Mouse (Mus musculus): ENCODE measurements around the gene Eps15. TPM values are rescaled to one million over a fixed set of nuclear protein-coding genes. Genes with fewer than 3 reads are reported as not detected.

The Eps15 gene
- 50.3 and 50.7 TPM in 2 replicates for polyA plus RNA-seq (2014; fragmentation: Nextera tagmentation; extraction: Ambion mirVana)

- DNase-seq (ENCODE audit: low spot score) (peak; percentile 95), ATAC-seq (replicated peaks; ENCODE audit: insufficient number of reproducible peaks, low FRiP score, low TSS enrichment, low read depth) (peak; percentile 91)
- Histone ChIP-seq H3K4me2 (ENCODE audit: low read depth, low read length) (peak within 1 kb of the TSS; percentile 84), H3K9me3 (replicated peaks; ENCODE audit: control insufficient read depth, low read length) (no peaks in the 10 kb centered on the region), H3K4me3 (ENCODE audit: low read depth, low read length) (peak within 1 kb of the TSS; percentile 89), H3K4me1 (ENCODE audit: control insufficient read depth, insufficient read depth, low read length) (no peaks in the 10 kb centered on the region), H3K36me3 (replicated peaks; ENCODE audit: control insufficient read depth, insufficient read depth, low read depth, low read length) (no peaks in the 10 kb centered on the region), H3K27me3 (ENCODE audit: control insufficient read depth, insufficient read depth, low read length) (no peaks in the 10 kb centered on the region), H3K9ac (replicated peaks; ENCODE audit: low read length) (peak within 1 kb of the TSS; percentile 81), H3K27ac (replicated peaks; ENCODE audit: low read depth, low read length) (peak within 1 kb of the TSS; percentile 63)
- 5% methylated on average over 31 of the region's 44 CpGs for WGBS
These were observed at the start of gene Eps15 for GRCm38 (mm10) chr4:109279689-109280458. Gene Eps15 (plus strand): TSS chr4:109280268.

- DNase-seq (ENCODE audit: low spot score) (no peak), ATAC-seq (replicated peaks; ENCODE audit: insufficient number of reproducible peaks, low FRiP score, low TSS enrichment, low read depth) (no peak)
- Histone ChIP-seq H3K9me3 (replicated peaks; ENCODE audit: control insufficient read depth, low read length) (no peaks in the 10 kb centered on the region), H3K9ac (replicated peaks; ENCODE audit: low read length) (no peak within 1 kb of the TSS), H3K36me3 (replicated peaks; ENCODE audit: control insufficient read depth, insufficient read depth, low read depth, low read length) (no peaks in the 10 kb centered on the region), H3K4me2 (ENCODE audit: low read depth, low read length) (no peak within 1 kb of the TSS), H3K4me1 (ENCODE audit: control insufficient read depth, insufficient read depth, low read length) (no peaks in the 10 kb centered on the region), H3K27ac (replicated peaks; ENCODE audit: low read depth, low read length) (no peak within 1 kb of the TSS), H3K27me3 (ENCODE audit: control insufficient read depth, insufficient read depth, low read length) (no peaks in the 10 kb centered on the region), H3K4me3 (ENCODE audit: low read depth, low read length) (no peak within 1 kb of the TSS)
- 87% methylated on average over 2 of the region's 2 CpGs for WGBS
These were observed 45.9 kb upstream of the Eps15 start, which contains the start of gene Calr4 for GRCm38 (mm10) chr4:109234185-109234584. Gene Calr4 (plus strand): TSS chr4:109234485.

GRCm38 (mm10) chr4:109234806-109235350 is 45.2 kb upstream of the Eps15 start:
- 67% methylated on average over 9 of the region's 9 CpGs for WGBS
- Histone ChIP-seq H3K36me3 (replicated peaks; ENCODE audit: control insufficient read depth, insufficient read depth, low read depth, low read length) (no peaks in the 10 kb centered on the region), H3K4me1 (ENCODE audit: control insufficient read depth, insufficient read depth, low read length) (no peaks in the 10 kb centered on the region), H3K9ac (replicated peaks; ENCODE audit: low read length) (no peak overlapping the region), H3K27me3 (ENCODE audit: control insufficient read depth, insufficient read depth, low read length) (no peaks in the 10 kb centered on the region), H3K4me3 (ENCODE audit: low read depth, low read length) (no peak overlapping the region), H3K27ac (replicated peaks; ENCODE audit: low read depth, low read length) (no peak overlapping the region), H3K9me3 (replicated peaks; ENCODE audit: control insufficient read depth, low read length) (no peaks in the 10 kb centered on the region), H3K4me2 (ENCODE audit: low read depth, low read length) (no peak overlapping the region)
- ATAC-seq (replicated peaks; ENCODE audit: insufficient number of reproducible peaks, low FRiP score, low TSS enrichment, low read depth): no peak
- DNase-seq (ENCODE audit: low spot score): no peak

GRCm38 (mm10) chr4:109236186-109236879 is 43.7 kb upstream of the Eps15 start:
- Histone ChIP-seq H3K27me3 (ENCODE audit: control insufficient read depth, insufficient read depth, low read length) (no peaks in the 10 kb centered on the region), H3K4me2 (ENCODE audit: low read depth, low read length) (no peak overlapping the region), H3K4me1 (ENCODE audit: control insufficient read depth, insufficient read depth, low read length) (no peaks in the 10 kb centered on the region), H3K27ac (replicated peaks; ENCODE audit: low read depth, low read length) (no peak overlapping the region), H3K9me3 (replicated peaks; ENCODE audit: control insufficient read depth, low read length) (no peaks in the 10 kb centered on the region), H3K4me3 (ENCODE audit: low read depth, low read length) (no peak overlapping the region), H3K9ac (replicated peaks; ENCODE audit: low read length) (no peak overlapping the region), H3K36me3 (replicated peaks; ENCODE audit: control insufficient read depth, insufficient read depth, low read depth, low read length) (no peaks in the 10 kb centered on the region)
- ATAC-seq (replicated peaks; ENCODE audit: insufficient number of reproducible peaks, low FRiP score, low TSS enrichment, low read depth) (no peak), DNase-seq (ENCODE audit: low spot score) (no peak)
- 57% methylated on average over 7 of the region's 7 CpGs for WGBS

- H3K9ac ChIP-seq (replicated peaks; ENCODE audit: low read length): no peak overlapping the region
- no peaks in the 10 kb centered on the region for H3K4me1 ChIP-seq (ENCODE audit: control insufficient read depth, insufficient read depth, low read length)
- H3K4me2 ChIP-seq (ENCODE audit: low read depth, low read length): no peak overlapping the region
- H3K36me3 ChIP-seq (replicated peaks; ENCODE audit: control insufficient read depth, insufficient read depth, low read depth, low read length): no peaks in the 10 kb centered on the region
- ATAC-seq (replicated peaks; ENCODE audit: insufficient number of reproducible peaks, low FRiP score, low TSS enrichment, low read depth) (no peak), DNase-seq (ENCODE audit: low spot score) (no peak)
- 84% methylated on average over 24 of the region's 24 CpGs for WGBS
- H3K9me3 ChIP-seq (replicated peaks; ENCODE audit: control insufficient read depth, low read length): no peaks in the 10 kb centered on the region
- H3K27me3 ChIP-seq (ENCODE audit: control insufficient read depth, insufficient read depth, low read length): no peaks in the 10 kb centered on the region
- no peak overlapping the region for H3K27ac ChIP-seq (replicated peaks; ENCODE audit: low read depth, low read length)
- no peak overlapping the region for H3K4me3 ChIP-seq (ENCODE audit: low read depth, low read length)
These were observed 41.4 kb upstream of the Eps15 start for GRCm38 (mm10) chr4:109238428-109239268.

GRCm38 (mm10) chr4:109241221-109241620 is 38.8 kb upstream of the Eps15 start:
- Histone ChIP-seq H3K9me3 (replicated peaks; ENCODE audit: control insufficient read depth, low read length) (no peaks in the 10 kb centered on the region), H3K36me3 (replicated peaks; ENCODE audit: control insufficient read depth, insufficient read depth, low read depth, low read length) (no peaks in the 10 kb centered on the region), H3K4me1 (ENCODE audit: control insufficient read depth, insufficient read depth, low read length) (no peaks in the 10 kb centered on the region), H3K4me3 (ENCODE audit: low read depth, low read length) (no peak overlapping the region), H3K9ac (replicated peaks; ENCODE audit: low read length) (no peak overlapping the region), H3K27ac (replicated peaks; ENCODE audit: low read depth, low read length) (no peak overlapping the region), H3K27me3 (ENCODE audit: control insufficient read depth, insufficient read depth, low read length) (no peaks in the 10 kb centered on the region), H3K4me2 (ENCODE audit: low read depth, low read length) (no peak overlapping the region)
- ATAC-seq (replicated peaks; ENCODE audit: insufficient number of reproducible peaks, low FRiP score, low TSS enrichment, low read depth): 0 out of 2 replicates have a peak, but pooled peaks have one; percentile 34
- peak; percentile 76 for DNase-seq (ENCODE audit: low spot score)

GRCm38 (mm10) chr4:109241934-109242333 is 38.1 kb upstream of the Eps15 start:
- Histone ChIP-seq H3K27ac (replicated peaks; ENCODE audit: low read depth, low read length) (no peak overlapping the region), H3K27me3 (ENCODE audit: control insufficient read depth, insufficient read depth, low read length) (no peaks in the 10 kb centered on the region)

More at GRCm38 (mm10) chr4:109241934-109242333, 38.1 kb upstream of the Eps15 start:
- Histone ChIP-seq H3K4me2 (ENCODE audit: low read depth, low read length) (no peak overlapping the region), H3K9ac (replicated peaks; ENCODE audit: low read length) (no peak overlapping the region), H3K36me3 (replicated peaks; ENCODE audit: control insufficient read depth, insufficient read depth, low read depth, low read length) (no peaks in the 10 kb centered on the region), H3K9me3 (replicated peaks; ENCODE audit: control insufficient read depth, low read length) (no peaks in the 10 kb centered on the region), H3K4me1 (ENCODE audit: control insufficient read depth, insufficient read depth, low read length) (no peaks in the 10 kb centered on the region), H3K4me3 (ENCODE audit: low read depth, low read length) (no peak overlapping the region)
- DNase-seq (ENCODE audit: low spot score): no peak
- ATAC-seq (replicated peaks; ENCODE audit: insufficient number of reproducible peaks, low FRiP score, low TSS enrichment, low read depth): no peak
- WGBS: 62% methylated on average over 4 of the region's 4 CpGs
